Mouse (Mus musculus) c-Kit-positive CD71-positive TER-119-positive erythroid progenitor cells, embryonic 14.5 days (primary cell): Measurements from ENCODE around the gene Gm7951.
"Not testable (repeated sequence)": the region's sequence is repeated elsewhere in the genome, so short reads cannot be mapped to it uniquely, and the experiment has no call there.

Experiments used
- DNase-seq: peaks from one replicate; pipeline ENCODE4 v3.0.0-alpha.2; 2013; ENCODE audit warnings: low spot score

Gene Gm7951

GRCm38 (mm10) chr14:42117269-42117668 lies at the start of gene Gm7951:
Gene Gm7951, minus strand, starts transcription at chr14:42117369.
- not testable (repeated sequence) for DNase-seq

- not testable (repeated sequence) for DNase-seq
Observed at GRCm38 (mm10) chr14:42162522-42162921, 45.4 kb upstream of the Gm7951 start, which contains the start of gene Gm17027. Gene Gm17027, minus strand, starts transcription at chr14:42162622.

- DNase-seq: not testable (repeated sequence)
Observed at GRCm38 (mm10) chr14:42134571-42134970, 17.4 kb upstream of the Gm7951 start.

GRCm38 (mm10) chr14:42133806-42134205 lies 16.6 kb upstream of the Gm7951 start:
- not testable (repeated sequence) for DNase-seq
